Mouse (Mus musculus): ENCODE measurements around the gene Olfr1185-ps1.

GRCm38 (mm10) chr2:88483298-88483697, 9.8 kb upstream of the Olfr1185-ps1 start, which contains the start of gene Olfr1184:
- TF ChIP-seq CTCF (IDR thresholded peaks at IDR 0.05; ENCODE audit: extremely low read depth, insufficient read depth, insufficient read length, insufficient replicate concordance) (no peak), POLR2A (IDR thresholded peaks at IDR 0.05; ENCODE audit: low read depth, low read length) (no peak)
